Mouse (Mus musculus): Measurements from ENCODE around the gene Ina. TPM values are rescaled to one million over a fixed set of nuclear protein-coding genes. Genes with fewer than 3 reads are reported as not detected.

Gene Ina
- total RNA-seq, 2 experiments from 2014 or later = 246 to 250 TPM

DNA sequence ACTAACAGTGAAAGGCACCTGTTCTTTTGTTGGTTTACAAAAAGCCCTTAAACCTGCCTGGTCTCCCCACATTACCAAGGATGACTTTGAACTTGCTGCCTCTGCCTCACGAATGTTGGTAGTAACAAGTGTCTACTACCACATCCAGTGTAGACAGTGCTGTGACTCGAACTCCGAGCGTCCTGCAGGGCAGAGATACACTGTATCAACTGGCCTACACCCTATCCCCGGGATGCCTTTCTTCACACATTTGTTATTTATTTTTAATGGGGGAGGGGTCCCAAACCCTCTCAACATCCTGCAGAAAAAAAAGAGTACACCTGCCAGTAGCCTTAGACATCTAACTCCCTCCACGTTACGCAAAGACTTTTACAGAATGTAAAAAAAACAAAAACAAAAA is 35.3 kb downstream of the Ina start:
- no peak for DNase-seq
- intact Hi-C loops (cut with DNase I) = no loop called here

DNA sequence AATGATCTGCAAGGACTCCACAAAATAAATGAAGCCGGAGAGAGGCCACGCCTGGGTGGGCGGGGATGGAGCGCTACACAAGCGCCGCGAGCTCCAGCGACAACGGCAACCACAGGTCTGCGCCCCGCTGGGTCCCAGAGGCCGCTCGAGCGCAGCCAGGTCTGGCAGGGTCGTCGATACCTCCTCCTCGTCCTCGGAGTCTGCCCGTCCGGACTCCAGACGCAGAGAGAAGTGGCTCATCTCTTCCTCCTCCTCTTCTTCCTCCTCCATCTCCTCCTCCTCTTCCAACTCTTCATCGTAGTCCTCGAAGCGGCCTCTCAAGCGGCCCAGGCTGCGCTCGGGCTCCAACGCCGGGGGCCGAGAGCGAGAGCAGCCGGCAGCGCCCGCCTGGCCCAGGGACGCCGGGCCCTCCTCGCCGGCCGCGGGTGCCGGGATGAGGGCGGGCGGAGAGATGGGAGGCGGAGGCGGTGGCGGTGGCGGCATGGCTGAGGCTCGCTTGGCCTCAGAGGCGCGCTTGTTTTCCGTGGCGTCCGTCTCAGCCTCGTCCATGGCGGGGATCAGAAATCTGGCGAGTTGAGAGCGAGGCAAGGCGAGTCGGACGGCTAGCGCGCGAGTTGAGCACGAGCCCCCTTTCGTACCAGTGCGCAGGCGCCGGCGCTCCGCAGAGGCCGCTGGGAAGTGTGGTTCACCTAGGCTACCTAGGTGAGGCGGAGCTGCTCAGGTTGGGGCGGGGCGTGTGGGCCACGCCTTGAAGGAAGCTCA is 36.0 kb downstream of the Ina start, which contains the start of gene Pcgf6:
Gene Pcgf6, minus strand, starts transcription at position 636 of the 762 bp plus-strand sequence.
- intact Hi-C loops (cut with DNase I) = no loop called here
- DNase-seq = peak; percentile 85

DNA sequence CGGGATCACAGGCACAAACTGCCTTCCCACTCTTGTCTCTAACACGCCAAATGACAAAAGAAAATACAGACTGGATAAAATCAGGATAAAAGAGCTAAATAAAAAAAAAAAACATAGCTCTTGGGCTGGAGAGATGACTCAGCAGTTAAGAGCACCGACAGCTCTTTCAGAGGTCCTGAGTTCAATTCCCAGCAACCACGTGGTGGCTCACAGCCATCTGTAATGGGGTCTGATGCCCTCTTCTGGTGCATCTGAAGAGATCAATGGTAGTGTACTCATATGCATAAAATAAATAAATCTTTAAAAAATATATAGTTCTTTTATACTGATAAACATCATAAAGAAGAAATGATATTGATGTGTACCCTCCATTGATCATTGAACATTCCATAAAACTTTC is 38.4 kb downstream of the Ina start:
- DNase-seq = no peak
- intact Hi-C loops (cut with DNase I) = no loop called here

DNA sequence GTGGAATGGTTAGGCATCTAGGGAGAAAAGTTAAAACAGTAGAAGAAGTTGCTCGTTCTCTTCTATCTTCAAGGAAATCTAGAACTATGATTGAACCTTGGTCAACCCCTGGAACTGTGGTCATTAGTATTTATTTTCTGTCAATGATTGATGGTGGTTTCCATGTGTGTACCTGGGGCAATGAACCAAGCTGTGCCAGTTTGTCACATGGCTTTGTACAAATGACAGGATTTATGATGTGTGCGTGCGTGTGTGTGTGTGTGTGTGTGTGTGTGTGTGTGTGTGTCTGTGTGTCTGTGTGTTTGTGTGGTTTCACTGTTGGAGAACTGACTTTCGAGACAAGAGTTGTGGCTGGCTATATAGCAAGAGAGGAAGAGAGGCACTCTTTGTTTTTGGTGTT is 39.0 kb downstream of the Ina start:
- no peak for DNase-seq
- intact Hi-C loops (cut with DNase I) = no loop called here

DNA sequence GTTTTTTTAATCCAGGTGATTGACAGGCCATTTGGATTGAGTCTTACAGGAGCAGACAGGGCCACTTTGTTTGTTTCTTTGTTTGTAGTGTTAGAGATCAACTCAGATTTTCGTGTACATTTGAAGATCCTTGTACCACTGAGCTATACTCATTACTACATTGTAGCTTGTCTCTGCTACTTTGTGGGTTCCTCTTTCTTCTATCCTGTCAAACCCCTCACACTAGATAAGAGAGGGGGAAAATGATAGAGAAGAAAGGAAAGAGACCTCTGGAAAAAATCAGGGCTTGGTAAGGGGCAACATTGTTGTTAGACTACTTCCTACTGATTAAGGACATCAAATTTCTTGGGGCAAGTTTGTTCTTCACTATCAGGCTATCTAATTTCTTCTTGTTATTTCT is 43.2 kb downstream of the Ina start:
- intact Hi-C loops (cut with DNase I) = no loop called here

DNA sequence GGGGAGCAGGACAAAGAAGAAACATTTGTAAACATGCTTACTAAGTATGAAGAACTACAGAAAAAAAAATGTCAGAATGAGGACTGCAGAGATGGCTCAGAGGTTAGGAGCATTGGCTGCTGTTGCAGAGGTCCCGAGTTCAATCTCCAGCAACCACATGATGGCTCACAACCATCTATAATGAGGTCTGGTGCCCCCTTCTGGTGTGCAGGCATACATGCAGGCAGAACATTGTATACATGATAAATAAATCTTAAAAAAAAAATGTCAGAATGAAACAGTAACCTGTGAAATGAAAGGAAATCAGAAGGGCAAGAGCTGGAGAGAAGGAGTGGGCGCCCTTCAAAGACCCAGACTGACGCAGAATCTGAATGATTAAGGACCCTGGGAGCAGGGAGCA is 51.4 kb downstream of the Ina start:
- intact Hi-C loops (cut with DNase I) = no loop called here
- no peak for DNase-seq

More for the DNA sequence above, 43.2 kb downstream of the Ina start:
- DNase-seq = no peak

DNA sequence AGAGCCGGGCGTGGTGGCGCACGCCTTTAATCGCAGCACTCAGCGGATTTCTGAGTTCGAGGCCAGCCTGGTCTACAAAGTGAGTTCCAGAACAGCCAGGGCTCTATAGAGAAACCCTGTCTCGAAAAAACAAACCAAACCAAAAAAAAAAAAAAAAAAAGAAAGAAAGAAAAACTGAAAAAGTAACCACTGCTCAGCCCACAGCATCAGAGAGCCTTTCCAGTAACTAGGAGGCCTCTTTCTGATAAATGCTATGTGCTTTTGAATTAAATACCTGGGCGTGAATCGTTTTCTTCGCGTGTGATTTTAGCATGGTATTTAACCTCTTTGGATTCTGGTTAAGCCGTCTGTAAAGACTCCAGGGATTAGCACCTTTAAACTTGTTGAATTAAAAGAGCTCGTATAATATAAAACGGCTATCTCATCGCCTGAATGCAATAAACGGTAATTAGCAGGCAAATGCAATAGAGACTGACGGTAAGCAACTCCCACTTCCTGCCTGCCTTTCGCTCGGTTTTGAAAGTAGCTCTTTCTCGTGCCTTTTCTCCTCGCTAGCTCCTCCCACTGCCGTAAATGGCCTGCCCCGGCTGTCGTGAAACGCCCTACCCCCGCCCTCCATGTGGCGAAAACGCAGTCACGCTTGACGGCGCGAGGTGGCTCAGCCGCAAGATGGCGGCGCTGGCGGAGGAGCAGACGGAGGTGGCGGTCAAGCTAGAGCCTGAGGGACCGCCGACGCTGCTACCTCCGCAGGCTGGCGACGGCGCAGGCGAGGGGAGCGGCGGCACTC is 52.8 kb downstream of the Ina start, which contains the start of gene Taf5:
Gene Taf5, plus strand, starts transcription at position 651 of the 787 bp plus-strand sequence.
- peak; percentile 98 for DNase-seq
- intact Hi-C loops (cut with DNase I) = no loop called here

DNA sequence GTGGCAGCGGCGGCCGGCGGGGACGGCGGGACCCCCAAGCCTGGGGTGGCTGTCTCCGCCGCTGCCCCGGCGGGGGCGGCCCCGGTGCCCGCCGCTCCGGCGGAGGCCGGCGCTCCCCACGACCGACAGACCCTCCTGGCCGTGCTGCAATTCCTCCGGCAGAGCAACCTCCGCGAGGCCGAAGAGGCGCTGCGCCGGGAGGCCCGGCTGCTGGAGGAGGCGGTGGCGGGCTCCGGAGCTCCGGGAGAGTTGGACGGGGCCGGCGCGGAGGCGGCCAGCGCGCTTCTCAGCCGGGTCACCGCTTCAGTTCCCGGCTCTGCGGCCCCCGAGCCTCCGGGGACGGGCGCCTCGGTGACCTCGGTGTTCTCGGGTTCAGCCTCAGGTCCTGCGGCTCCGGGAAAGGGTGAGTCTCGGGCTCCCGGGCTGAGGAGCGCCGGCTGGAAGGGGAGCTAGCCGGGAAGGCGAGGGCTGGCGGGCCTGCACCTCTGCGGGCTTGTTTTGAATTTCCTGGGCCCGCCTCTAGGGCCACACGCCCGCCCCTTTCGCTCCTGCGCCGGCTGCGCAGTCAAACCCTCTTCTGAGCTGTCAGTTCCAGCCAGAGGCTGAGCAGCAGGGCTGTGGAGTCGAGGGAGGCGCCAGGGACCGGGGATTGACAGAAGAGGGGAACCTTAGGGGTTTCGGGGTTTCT is 53.6 kb downstream of the Ina start:
- DNase-seq = peak; percentile 82
- intact Hi-C loops (cut with DNase I) = no loop called here

Other genes with a start within 250 kb of the Ina start
- 10 to 100 TPM; 84.0 to 93.6 TPM for gene Nt5c2, start 455 bp downstream of the Ina start, total RNA-seq (2021)
- 10 to 100 TPM; 25.0 to 26.1 TPM for gene Pcgf6, start 36.2 kb downstream of the Ina start, total RNA-seq (2021)
- gene Taf5, start 53.0 kb downstream of the Ina start, total RNA-seq (2021) = 1 to 10 TPM; 7.8 to 8.6 TPM
- 100 to 1,000 TPM; 610 to 660 TPM for gene Usmg5, start 75.9 kb downstream of the Ina start, total RNA-seq (2021)
- 10 to 100 TPM; 20.7 to 21.1 TPM for gene Pdcd11, start 76.1 kb downstream of the Ina start, total RNA-seq (2021)
- gene Calhm2, start 123.6 kb downstream of the Ina start, total RNA-seq (2021) = 1 to 10 TPM; 1.2 to 2.2 TPM
- not detected for gene Calhm1, start 129.6 kb downstream of the Ina start, total RNA-seq (2021)
- not detected for gene Calhm3, start 143.1 kb downstream of the Ina start, total RNA-seq (2021)
- gene Neurl1a, start 164.1 kb downstream of the Ina start, total RNA-seq (2021) = 10 to 100 TPM; 42.6 to 54.8 TPM